Mouse (Mus musculus) liver, embryonic 16.5 days (tissue): ENCODE measurements around the gene Abhd6. TPM values are rescaled to one million over a fixed set of nuclear protein-coding genes. Genes with fewer than 3 reads are reported as not detected.

Experiments
- ATAC-seq: fragments of 200-750 bp; cut with Nextera tagmentation; 2 replicates; pipeline ENCODE4 v1.8.0; 2017; ENCODE audit warnings: low read depth, mild to moderate bottlenecking, moderate number of reproducible peaks, moderate library complexity
- H3K27ac ChIP-seq: fragments of 300-500 bp; sonication (generic); 2 replicates; pipeline ENCODE4 v1.5.1; 2014; ENCODE audit warnings: mild to moderate bottlenecking, low read length
- H3K27me3 ChIP-seq: fragments of 300-500 bp; sonication (generic); 2 replicates; pipeline ENCODE4 v1.6.1; 2014; ENCODE audit warnings: low read depth, low read length, mixed read lengths; ENCODE audit not compliant: control insufficient read depth, insufficient read depth
- H3K36me3 ChIP-seq: fragments of 300-500 bp; sonication (generic); 2 replicates; pipeline ENCODE4 v1.6.1; 2014; ENCODE audit warnings: mild to moderate bottlenecking; ENCODE audit not compliant: control insufficient read depth, insufficient read depth
- H3K4me1 ChIP-seq: fragments of 300-500 bp; sonication (generic); 2 replicates; pipeline ENCODE4 v1.6.1; 2014; ENCODE audit warnings: low read depth, low read length, mixed read lengths; ENCODE audit not compliant: control insufficient read depth
- H3K4me2 ChIP-seq: fragments of 300-500 bp; sonication (generic); 2 replicates; pipeline ENCODE4 v1.6.1; 2014; ENCODE audit warnings: low read depth, low read length, mixed read lengths
- H3K4me3 ChIP-seq: fragments of 300-500 bp; sonication (generic); 2 replicates; pipeline ENCODE4 v1.5.1; 2014; ENCODE audit warnings: low read depth, mild to moderate bottlenecking, low read length
- H3K9ac ChIP-seq: fragments of 300-500 bp; sonication (generic); 2 replicates; pipeline ENCODE4 v1.6.1; 2014; ENCODE audit warnings: low read depth, low read length
- H3K9me3 ChIP-seq: fragments of 300-500 bp; sonication (generic); replicated peaks from 2 replicates; pipeline ENCODE4 v1.6.1; 2016; ENCODE audit warnings: low read length; ENCODE audit not compliant: control insufficient read depth
- WGBS: fragments of 180-500 bp; shearing (Covaris S2); extraction: QIAGEN DNeasy Blood & Tissue Kit; methylation state at CpG from one replicate; pipeline ENCODE4 v1.1.7; 2014; ENCODE audit not compliant: insufficient replicate concordance; 5-methylcytosine and 5-hydroxymethylcytosine counted together
- polyA plus RNA-seq: library from polyadenylated mRNA; unstranded; fragments of >200 nt; fragmentation: Nextera tagmentation; extraction: Ambion mirVana; gene quantifications from 2 replicates; pipeline ENCODE4 v1.2.1, GENCODE M21; 2015

Gene Abhd6
- polyA plus RNA-seq, 1 experiment from 2014 or later: 8.8 TPM

DNA sequence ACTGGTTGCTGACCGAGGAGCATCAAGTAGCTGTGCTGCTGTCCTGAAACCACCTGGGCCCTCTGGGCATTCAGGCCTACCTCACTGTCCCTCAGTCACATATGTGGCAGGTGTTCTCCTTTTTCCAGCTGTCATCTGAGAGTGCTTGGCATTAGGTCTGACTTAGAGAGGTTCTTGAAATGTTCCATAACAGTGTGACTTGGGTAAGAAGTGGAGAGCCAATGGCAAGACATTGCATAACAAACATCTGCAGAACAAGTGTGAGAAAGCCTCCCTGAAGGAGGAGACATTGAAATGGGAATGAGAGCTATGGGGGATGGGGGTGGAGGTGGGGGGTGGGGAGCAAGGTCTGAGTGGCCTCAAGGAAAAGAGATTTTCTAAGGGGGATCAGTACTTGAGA lies 80.2 kb downstream of the Abhd6 start:
- H3K36me3 ChIP-seq: peaks cover 5% of the 10 kb centered on the region; the same call in 1 of the 2 replicates
- H3K9me3 ChIP-seq: no peaks in the 10 kb centered on the region
- peaks cover 10% of the 10 kb centered on the region for H3K4me1 ChIP-seq
- 74% methylated on average over 1 of the region's 1 CpGs for WGBS
- no peak overlapping the region for H3K9ac ChIP-seq
- no peak for ATAC-seq
- no peak overlapping the region for H3K4me2 ChIP-seq
- H3K27me3 ChIP-seq: no peaks in the 10 kb centered on the region
- H3K27ac ChIP-seq: no peak overlapping the region
- no peak overlapping the region for H3K4me3 ChIP-seq

DNA sequence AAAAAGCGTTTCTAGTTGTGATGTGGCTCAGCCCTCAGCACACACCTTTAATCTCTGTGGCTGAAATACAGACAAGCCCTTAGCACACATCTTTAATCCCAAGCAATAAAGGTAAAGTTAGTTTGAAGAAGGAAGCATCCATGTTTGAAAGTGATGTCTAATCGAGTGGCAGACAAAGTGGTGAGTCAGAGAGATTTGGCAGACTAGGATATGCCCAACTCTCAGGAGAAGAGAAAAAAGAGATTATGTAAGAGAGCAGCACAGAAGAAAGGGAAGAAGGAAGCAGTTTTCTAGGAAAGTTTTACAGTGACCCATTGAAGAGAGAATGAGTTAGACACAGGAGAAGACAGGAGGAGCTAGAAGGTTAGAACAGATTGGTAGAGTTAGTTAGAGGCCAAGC lies 86.3 kb downstream of the Abhd6 start:
- H3K4me3 ChIP-seq: no peak overlapping the region
- H3K4me2 ChIP-seq: no peak overlapping the region
- peaks cover 26% of the 10 kb centered on the region for H3K36me3 ChIP-seq
- H3K9me3 ChIP-seq: no peaks in the 10 kb centered on the region
- no peak overlapping the region for H3K9ac ChIP-seq
- peaks cover 2% of the 10 kb centered on the region for H3K4me1 ChIP-seq
- no peaks in the 10 kb centered on the region for H3K27me3 ChIP-seq
- 80% methylated on average over 2 of the region's 2 CpGs for WGBS
- ATAC-seq: no peak
- no peak overlapping the region for H3K27ac ChIP-seq

DNA sequence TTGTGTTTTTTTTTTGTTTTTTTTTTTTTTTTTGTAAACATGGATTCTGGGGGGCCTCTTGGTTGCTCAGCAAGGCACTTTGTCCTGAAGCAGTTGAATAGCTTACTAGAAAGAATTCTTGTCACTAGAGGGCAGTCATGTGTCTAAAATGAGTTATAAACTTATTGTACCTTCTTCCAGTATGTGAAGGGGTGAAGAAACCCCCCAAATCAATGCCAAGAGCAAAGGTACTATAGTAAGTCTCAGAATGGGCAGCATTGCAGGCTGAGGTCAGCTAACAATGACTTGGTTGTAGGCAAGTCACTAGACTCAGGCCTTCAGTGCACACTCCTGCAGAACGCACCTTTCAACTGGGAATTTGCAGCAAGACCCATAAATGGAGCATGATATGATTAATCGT lies 89.9 kb downstream of the Abhd6 start:
- Histone ChIP-seq H3K27ac (no peak overlapping the region), H3K4me1 (peaks cover 8% of the 10 kb centered on the region), H3K4me2 (no peak overlapping the region), H3K36me3 (peaks cover 21% of the 10 kb centered on the region), H3K4me3 (no peak overlapping the region), H3K27me3 (no peaks in the 10 kb centered on the region), H3K9me3 (no peaks in the 10 kb centered on the region), H3K9ac (no peak overlapping the region)
- no peak for ATAC-seq
- WGBS: 79% methylated on average over 2 of the region's 2 CpGs

- Histone ChIP-seq H3K9ac (no peak overlapping the region), H3K4me2 (no peak overlapping the region), H3K4me1 (peaks cover 10% of the 10 kb centered on the region), H3K36me3 (peaks cover 21% of the 10 kb centered on the region), H3K9me3 (no peaks in the 10 kb centered on the region), H3K27ac (no peak overlapping the region), H3K4me3 (no peak overlapping the region), H3K27me3 (no peaks in the 10 kb centered on the region)
- 41% methylated on average over 5 of the region's 5 CpGs for WGBS
- ATAC-seq: no peak
Observed at GRCm38 (mm10) chr14:8093427-8093826, 90.7 kb downstream of the Abhd6 start.

- Histone ChIP-seq H3K4me2 (no peak overlapping the region), H3K27me3 (no peaks in the 10 kb centered on the region), H3K9me3 (no peaks in the 10 kb centered on the region), H3K9ac (no peak overlapping the region), H3K4me1 (peaks cover 16% of the 10 kb centered on the region), H3K4me3 (no peak overlapping the region), H3K36me3 (peaks cover 8% of the 10 kb centered on the region), H3K27ac (no peak overlapping the region)
- no peak for ATAC-seq
- 29% methylated on average over 3 of the region's 3 CpGs for WGBS
Observed at GRCm38 (mm10) chr14:8094931-8095561, 92.3 kb downstream of the Abhd6 start.

DNA sequence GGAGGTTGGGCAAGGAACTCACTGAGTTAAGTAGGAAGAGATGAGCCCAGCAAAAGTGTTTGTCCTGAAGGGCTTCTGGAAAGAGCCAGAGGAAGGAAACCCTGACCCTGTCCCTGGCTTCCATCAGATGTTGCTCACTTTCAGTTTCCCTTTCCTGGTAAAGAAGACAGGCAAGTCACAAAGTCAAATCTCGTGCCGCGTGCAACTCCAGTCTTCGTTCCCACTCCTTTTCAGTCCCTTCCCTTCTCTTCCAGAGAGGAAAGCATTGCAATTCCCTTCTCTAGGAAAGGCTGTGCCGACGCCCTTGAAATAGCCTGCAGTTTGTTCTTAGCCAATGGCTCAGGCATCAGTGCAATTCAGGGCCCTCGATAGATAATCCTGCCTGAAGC lies 92.9 kb downstream of the Abhd6 start:
- Histone ChIP-seq H3K9ac (no peak overlapping the region), H3K36me3 (peaks cover 3% of the 10 kb centered on the region; the same call in 1 of the 2 replicates), H3K27ac (peak overlapping the region; percentile 53; the same call in 1 of the 2 replicates), H3K4me2 (peak overlapping the region; percentile 17; the same call in 1 of the 2 replicates), H3K4me3 (no peak overlapping the region), H3K4me1 (peaks cover 18% of the 10 kb centered on the region), H3K9me3 (no peaks in the 10 kb centered on the region), H3K27me3 (no peaks in the 10 kb centered on the region)
- ATAC-seq: no peak
- 36% methylated on average over 7 of the region's 7 CpGs for WGBS

DNA sequence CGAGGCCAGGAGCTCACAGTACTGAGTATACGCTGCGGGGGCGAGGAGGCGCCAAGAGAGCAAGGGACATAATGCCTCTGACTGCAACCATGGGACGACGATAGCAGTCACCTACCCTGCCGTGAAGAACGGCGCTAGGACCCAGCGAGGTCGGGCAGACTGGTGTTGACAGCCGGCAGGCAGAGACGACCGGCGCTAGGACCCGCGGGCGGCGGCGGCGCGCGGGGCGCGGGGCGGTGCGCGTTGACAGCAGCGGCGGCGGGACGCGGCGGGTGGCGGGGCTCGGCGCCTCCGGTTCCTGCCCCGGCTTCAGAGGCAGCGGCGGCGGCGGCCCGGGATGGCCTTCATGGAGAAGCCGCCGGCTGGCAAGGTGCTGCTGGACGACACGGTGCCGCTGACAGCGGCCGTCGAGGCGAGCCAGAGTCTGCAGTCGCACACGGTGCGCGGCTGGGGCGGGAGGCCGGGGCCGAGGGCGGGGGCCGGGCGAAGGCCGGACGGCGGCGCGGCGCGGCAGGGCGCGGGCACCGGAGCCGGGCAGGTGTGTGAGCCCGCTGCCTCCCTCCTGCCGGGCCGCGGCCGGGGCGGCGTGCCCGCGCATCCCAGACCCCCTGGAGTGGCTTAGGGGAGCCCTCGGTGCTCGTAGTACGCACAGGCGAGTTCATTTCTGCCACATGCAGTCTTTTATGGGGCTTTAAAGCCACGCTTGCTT lies 95.4 kb downstream of the Abhd6 start, which contains the start of gene Pxk:
TSS of gene Pxk (plus strand) at position 234 of the 709 bp plus-strand sequence.
- Histone ChIP-seq H3K27me3 (no peaks in the 10 kb centered on the region), H3K27ac (0 out of 2 replicates have a peak within 1 kb of the TSS, but pooled peaks have one; percentile 2), H3K9me3 (no peaks in the 10 kb centered on the region), H3K4me1 (peaks cover 17% of the 10 kb centered on the region), H3K9ac (peak within 1 kb of the TSS; percentile 76), H3K4me3 (peak within 1 kb of the TSS; percentile 70), H3K36me3 (no peaks in the 10 kb centered on the region), H3K4me2 (peak within 1 kb of the TSS; percentile 80)
- under 1% methylated on average over 63 of the region's 89 CpGs for WGBS
- ATAC-seq: peak; percentile 93

DNA sequence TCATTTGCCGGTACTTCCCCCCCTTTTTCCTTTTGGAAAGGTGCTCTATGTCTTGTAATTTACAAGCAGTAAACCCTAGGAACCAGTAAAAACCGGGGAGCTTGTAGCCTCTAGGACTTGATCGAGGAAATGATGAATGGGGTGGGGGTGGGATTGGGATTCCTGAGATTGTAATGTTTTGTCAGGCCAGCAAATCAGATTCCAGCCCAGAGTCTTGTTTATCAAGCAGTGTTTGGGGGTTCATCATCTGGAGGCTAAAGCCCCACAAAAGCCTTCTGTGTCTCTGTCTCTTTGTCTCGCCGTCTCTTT lies 95.9 kb downstream of the Abhd6 start:
- no peak for ATAC-seq
- Histone ChIP-seq H3K9me3 (no peaks in the 10 kb centered on the region), H3K27me3 (no peaks in the 10 kb centered on the region), H3K27ac (0 out of 2 replicates have a peak overlapping the region, but pooled peaks have one; percentile 2), H3K9ac (peak overlapping the region; percentile 76), H3K36me3 (no peaks in the 10 kb centered on the region), H3K4me1 (peaks cover 16% of the 10 kb centered on the region), H3K4me2 (peak overlapping the region; percentile 80), H3K4me3 (peak overlapping the region; percentile 70)
- WGBS: 4% methylated on average over 5 of the region's 5 CpGs

GRCm38 (mm10) chr14:8099561-8100021 lies 96.9 kb downstream of the Abhd6 start:
- Histone ChIP-seq H3K4me1 (peaks cover 16% of the 10 kb centered on the region), H3K9ac (no peak overlapping the region), H3K4me3 (peak overlapping the region; percentile 27; the same call in 1 of the 2 replicates), H3K9me3 (no peaks in the 10 kb centered on the region), H3K36me3 (no peaks in the 10 kb centered on the region), H3K4me2 (peak overlapping the region; percentile 80), H3K27me3 (no peaks in the 10 kb centered on the region), H3K27ac (peak overlapping the region; percentile 21)
- WGBS: 27% methylated on average over 10 of the region's 10 CpGs
- ATAC-seq: no peak
